Mouse (Mus musculus): ENCODE measurements around the gene Myzap. TPM values are rescaled to one million over a fixed set of nuclear protein-coding genes. Genes with fewer than 3 reads are reported as not detected.

The Myzap gene
- 0.92 and 0.98 TPM in 2 replicates for polyA plus RNA-seq (2012; rRNA removed)

- H3K27me3 ChIP-seq (ENCODE audit: control insufficient read depth, insufficient read depth, low read length) = no peaks in the 10 kb centered on the region; the same call in 1 of the 2 replicates
- no peak for TF ChIP-seq POLR2A (IDR thresholded peaks at IDR 0.05; ENCODE audit: borderline replicate concordance, insufficient read depth, low read length)
- no peak for TF ChIP-seq CTCF (IDR thresholded peaks at IDR 0.05; ENCODE audit: borderline replicate concordance, insufficient read depth, low read depth, low read length)
- DNase-seq = peak; percentile 47
- 2% methylated on average over 29 of the region's 29 CpGs for WGBS
- peak within 1 kb of the TSS; percentile 31 for H3K4me3 ChIP-seq (replicated peaks; ENCODE audit: insufficient read depth, low read depth, low read length)
- H3K4me1 ChIP-seq (ENCODE audit: control insufficient read depth, insufficient read depth, low read length) = no peaks in the 10 kb centered on the region
- no peak within 1 kb of the TSS for H3K27ac ChIP-seq (ENCODE audit: insufficient read depth, low read length)
Observed at GRCm38 (mm10) chr9:71591938-71592548, at the start of gene Myzap. TSS of gene Myzap (minus strand) at chr9:71592360.

- DNase-seq = no peak
- TF ChIP-seq POLR2A (IDR thresholded peaks at IDR 0.05; ENCODE audit: borderline replicate concordance, insufficient read depth, low read length) (no peak), CTCF (IDR thresholded peaks at IDR 0.05; ENCODE audit: borderline replicate concordance, insufficient read depth, low read depth, low read length) (no peak)
- H3K4me3 ChIP-seq (replicated peaks; ENCODE audit: insufficient read depth, low read depth, low read length) = no peak overlapping the region
- 54% methylated on average over 4 of the region's 4 CpGs for WGBS
- no peaks in the 10 kb centered on the region for H3K4me1 ChIP-seq (ENCODE audit: control insufficient read depth, insufficient read depth, low read length)
- H3K27me3 ChIP-seq (ENCODE audit: control insufficient read depth, insufficient read depth, low read length) = no peaks in the 10 kb centered on the region
- H3K27ac ChIP-seq (ENCODE audit: insufficient read depth, low read length) = no peak overlapping the region
Observed at GRCm38 (mm10) chr9:71640361-71640927, 48.3 kb upstream of the Myzap start.

GRCm38 (mm10) chr9:71638198-71638597 lies 46.0 kb upstream of the Myzap start:
- TF ChIP-seq POLR2A (IDR thresholded peaks at IDR 0.05; ENCODE audit: borderline replicate concordance, insufficient read depth, low read length) (no peak), CTCF (IDR thresholded peaks at IDR 0.05; ENCODE audit: borderline replicate concordance, insufficient read depth, low read depth, low read length) (no peak)
- Histone ChIP-seq H3K4me3 (replicated peaks; ENCODE audit: insufficient read depth, low read depth, low read length) (no peak overlapping the region), H3K4me1 (ENCODE audit: control insufficient read depth, insufficient read depth, low read length) (no peaks in the 10 kb centered on the region), H3K27me3 (ENCODE audit: control insufficient read depth, insufficient read depth, low read length) (no peaks in the 10 kb centered on the region), H3K27ac (ENCODE audit: insufficient read depth, low read length) (no peak overlapping the region)
- DNase-seq = no peak
- WGBS = 70% methylated on average over 11 of the region's 11 CpGs

- H3K4me3 ChIP-seq (replicated peaks; ENCODE audit: insufficient read depth, low read depth, low read length) = no peak overlapping the region
- WGBS = 85% methylated on average over 1 of the region's 1 CpGs
- no peaks in the 10 kb centered on the region for H3K4me1 ChIP-seq (ENCODE audit: control insufficient read depth, insufficient read depth, low read length)
- H3K27me3 ChIP-seq (ENCODE audit: control insufficient read depth, insufficient read depth, low read length) = no peaks in the 10 kb centered on the region
- TF ChIP-seq POLR2A (IDR thresholded peaks at IDR 0.05; ENCODE audit: borderline replicate concordance, insufficient read depth, low read length) (no peak), CTCF (IDR thresholded peaks at IDR 0.05; ENCODE audit: borderline replicate concordance, insufficient read depth, low read depth, low read length) (no peak)
- no peak overlapping the region for H3K27ac ChIP-seq (ENCODE audit: insufficient read depth, low read length)
- DNase-seq = no peak
Observed at GRCm38 (mm10) chr9:71636854-71637253, 44.7 kb upstream of the Myzap start.

- DNase-seq = no peak
- Histone ChIP-seq H3K27me3 (ENCODE audit: control insufficient read depth, insufficient read depth, low read length) (no peaks in the 10 kb centered on the region), H3K4me3 (replicated peaks; ENCODE audit: insufficient read depth, low read depth, low read length) (no peak overlapping the region), H3K4me1 (ENCODE audit: control insufficient read depth, insufficient read depth, low read length) (no peaks in the 10 kb centered on the region), H3K27ac (ENCODE audit: insufficient read depth, low read length) (no peak overlapping the region)
- TF ChIP-seq CTCF (IDR thresholded peaks at IDR 0.05; ENCODE audit: borderline replicate concordance, insufficient read depth, low read depth, low read length) (no peak), POLR2A (IDR thresholded peaks at IDR 0.05; ENCODE audit: borderline replicate concordance, insufficient read depth, low read length) (no peak)
- 68% methylated on average over 1 of the region's 1 CpGs for WGBS
Observed at GRCm38 (mm10) chr9:71635627-71636026, 43.5 kb upstream of the Myzap start.

- no peak overlapping the region for H3K4me3 ChIP-seq (replicated peaks; ENCODE audit: insufficient read depth, low read depth, low read length)
- WGBS = 91% methylated on average over 2 of the region's 2 CpGs
- no peaks in the 10 kb centered on the region for H3K4me1 ChIP-seq (ENCODE audit: control insufficient read depth, insufficient read depth, low read length)
- TF ChIP-seq CTCF (IDR thresholded peaks at IDR 0.05; ENCODE audit: borderline replicate concordance, insufficient read depth, low read depth, low read length) = no peak
- no peak for TF ChIP-seq POLR2A (IDR thresholded peaks at IDR 0.05; ENCODE audit: borderline replicate concordance, insufficient read depth, low read length)
- H3K27ac ChIP-seq (ENCODE audit: insufficient read depth, low read length) = no peak overlapping the region
- no peak for DNase-seq
- no peaks in the 10 kb centered on the region for H3K27me3 ChIP-seq (ENCODE audit: control insufficient read depth, insufficient read depth, low read length)
Observed at GRCm38 (mm10) chr9:71634916-71635315, 42.8 kb upstream of the Myzap start.

- Histone ChIP-seq H3K27me3 (ENCODE audit: control insufficient read depth, insufficient read depth, low read length) (no peaks in the 10 kb centered on the region), H3K27ac (ENCODE audit: insufficient read depth, low read length) (no peak overlapping the region), H3K4me1 (ENCODE audit: control insufficient read depth, insufficient read depth, low read length) (no peaks in the 10 kb centered on the region), H3K4me3 (replicated peaks; ENCODE audit: insufficient read depth, low read depth, low read length) (no peak overlapping the region)
- DNase-seq = no peak
- 52% methylated on average over 6 of the region's 6 CpGs for WGBS
- TF ChIP-seq CTCF (IDR thresholded peaks at IDR 0.05; ENCODE audit: borderline replicate concordance, insufficient read depth, low read depth, low read length) (no peak), POLR2A (IDR thresholded peaks at IDR 0.05; ENCODE audit: borderline replicate concordance, insufficient read depth, low read length) (no peak)
Observed at GRCm38 (mm10) chr9:71628921-71629320, 36.8 kb upstream of the Myzap start.

- 52% methylated on average over 6 of the region's 6 CpGs for WGBS
- TF ChIP-seq CTCF (IDR thresholded peaks at IDR 0.05; ENCODE audit: borderline replicate concordance, insufficient read depth, low read depth, low read length) (no peak), POLR2A (IDR thresholded peaks at IDR 0.05; ENCODE audit: borderline replicate concordance, insufficient read depth, low read length) (no peak)
- Histone ChIP-seq H3K27ac (ENCODE audit: insufficient read depth, low read length) (no peak overlapping the region), H3K27me3 (ENCODE audit: control insufficient read depth, insufficient read depth, low read length) (no peaks in the 10 kb centered on the region), H3K4me1 (ENCODE audit: control insufficient read depth, insufficient read depth, low read length) (no peaks in the 10 kb centered on the region), H3K4me3 (replicated peaks; ENCODE audit: insufficient read depth, low read depth, low read length) (no peak overlapping the region)
- no peak for DNase-seq
Observed at GRCm38 (mm10) chr9:71628286-71628685, 36.1 kb upstream of the Myzap start.

Measured in cerebellum, adult 2 months (tissue).